Mouse (Mus musculus): Measurements from ENCODE around the gene Cyp2t4.

Gene Cyp2t4

DNA sequence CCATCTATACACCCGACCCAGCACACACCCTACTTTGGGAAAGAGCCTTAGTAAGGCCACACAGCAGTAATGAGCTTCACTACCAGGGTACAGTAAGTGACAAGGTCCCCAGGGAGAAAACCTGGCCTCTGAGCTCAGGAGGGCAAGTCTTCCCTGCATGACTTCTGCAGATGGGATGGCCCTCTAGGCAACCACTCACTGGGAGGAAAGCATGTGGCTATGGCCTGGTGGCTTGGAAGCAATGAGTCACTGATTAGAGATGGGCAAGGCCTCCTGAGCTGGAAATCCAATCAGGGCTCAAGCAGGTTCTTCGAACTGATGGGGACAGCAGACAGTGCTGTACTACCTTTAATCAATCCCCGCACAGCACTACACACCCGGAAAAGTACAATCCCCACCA, 8.2 kb downstream of the Cyp2t4 start:
- peak in 1 of 2 experiments; percentile 28 for DNase-seq (ENCODE audit: low spot score in 2 of 2)

DNA sequence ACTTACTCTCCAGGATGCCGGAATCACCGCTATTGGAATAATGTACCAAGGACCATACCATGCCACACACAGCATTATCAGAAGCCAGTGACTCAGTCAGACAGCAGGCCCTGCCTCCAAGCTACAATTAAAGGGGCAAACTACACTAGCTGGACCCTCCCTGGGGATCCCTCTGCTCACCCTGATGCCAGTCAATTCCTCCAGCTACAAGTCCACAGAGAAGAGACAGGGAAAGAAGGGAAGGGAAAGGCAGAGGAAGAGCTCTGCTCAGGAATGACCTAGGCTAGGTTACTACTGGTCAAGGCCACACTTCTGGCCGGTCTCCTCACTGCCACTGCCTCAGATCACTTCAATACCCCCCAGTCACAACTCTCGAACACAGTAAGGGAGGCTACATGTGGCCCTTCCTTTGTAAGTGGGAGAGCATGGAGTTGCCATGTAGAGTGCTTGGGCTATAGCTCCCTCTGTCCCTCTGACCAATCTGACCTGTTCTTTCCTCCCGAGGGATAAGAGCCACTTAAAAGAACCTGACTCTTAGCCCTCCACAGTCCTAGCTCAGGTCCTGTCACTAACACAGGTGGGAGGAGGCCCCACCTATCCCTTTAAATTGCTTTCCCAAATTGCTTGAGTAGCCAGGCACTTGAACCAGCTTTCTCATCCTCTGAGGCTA, 9.4 kb downstream of the Cyp2t4 start:
- DNase-seq (ENCODE audit: low spot score in 2 of 2) = no peak

DNA sequence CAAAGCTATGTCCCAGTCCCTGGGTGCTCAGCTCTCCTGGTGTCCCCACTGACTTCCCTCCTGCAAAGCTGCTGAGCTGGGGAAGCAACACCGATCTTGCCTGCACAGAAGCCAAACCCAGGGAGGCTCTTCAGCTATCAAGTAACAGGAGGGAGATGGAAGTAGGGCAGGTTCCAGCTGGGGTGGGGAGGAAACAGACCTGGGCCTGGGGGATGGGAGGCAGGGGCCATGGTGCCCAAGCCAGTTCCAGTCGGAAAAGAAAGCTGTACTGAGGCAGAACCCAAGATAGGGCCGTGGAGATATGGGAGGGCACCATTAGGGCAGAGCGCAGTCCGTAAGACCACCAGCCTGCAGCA, 9.9 kb downstream of the Cyp2t4 start:
- DNase-seq (ENCODE audit: low spot score in 2 of 2) = peak in 1 of 2 experiments; percentile 35

DNA sequence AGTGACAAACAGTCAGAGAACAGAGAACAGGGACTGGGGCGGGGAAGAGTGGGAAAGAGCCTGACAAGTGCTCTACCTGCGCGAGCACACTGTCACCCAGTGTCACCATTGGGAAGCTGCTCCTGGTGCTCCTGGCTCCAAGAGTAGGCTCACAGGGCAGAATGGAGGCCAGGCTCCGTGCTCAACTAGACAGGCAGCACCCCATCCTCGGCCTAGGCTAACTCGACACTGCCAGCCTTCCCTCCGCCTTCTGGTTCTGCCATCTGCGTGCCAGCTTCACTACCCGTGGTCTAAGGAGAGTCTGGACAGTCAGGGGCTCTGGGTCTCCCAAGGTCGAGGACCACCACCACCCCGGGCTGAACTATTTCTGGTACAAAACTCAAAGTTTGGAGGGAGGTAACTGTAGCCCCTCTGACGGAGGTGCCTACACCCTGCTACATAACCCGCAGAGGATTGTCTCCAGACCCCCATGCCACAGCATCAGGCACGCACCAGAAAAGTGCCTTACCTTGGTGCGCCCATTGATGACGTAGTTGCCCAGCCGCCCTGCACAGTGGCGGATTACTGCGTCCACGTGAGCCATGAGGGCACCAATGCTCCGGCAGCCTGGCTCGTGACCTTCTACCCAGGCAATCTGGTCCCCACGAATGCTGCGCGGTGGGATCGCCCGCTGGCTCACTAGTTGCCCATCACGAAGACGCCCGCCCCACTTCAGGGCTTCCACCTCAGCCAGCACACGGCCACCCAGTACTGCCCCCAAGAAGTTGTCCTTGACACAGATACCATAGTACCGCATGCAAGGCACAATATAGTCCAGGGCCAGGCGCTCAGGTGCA, 10.8 kb downstream of the Cyp2t4 start:
- peak in 1 of 2 experiments; percentile 66 for DNase-seq (ENCODE audit: low spot score in 2 of 2)

DNA sequence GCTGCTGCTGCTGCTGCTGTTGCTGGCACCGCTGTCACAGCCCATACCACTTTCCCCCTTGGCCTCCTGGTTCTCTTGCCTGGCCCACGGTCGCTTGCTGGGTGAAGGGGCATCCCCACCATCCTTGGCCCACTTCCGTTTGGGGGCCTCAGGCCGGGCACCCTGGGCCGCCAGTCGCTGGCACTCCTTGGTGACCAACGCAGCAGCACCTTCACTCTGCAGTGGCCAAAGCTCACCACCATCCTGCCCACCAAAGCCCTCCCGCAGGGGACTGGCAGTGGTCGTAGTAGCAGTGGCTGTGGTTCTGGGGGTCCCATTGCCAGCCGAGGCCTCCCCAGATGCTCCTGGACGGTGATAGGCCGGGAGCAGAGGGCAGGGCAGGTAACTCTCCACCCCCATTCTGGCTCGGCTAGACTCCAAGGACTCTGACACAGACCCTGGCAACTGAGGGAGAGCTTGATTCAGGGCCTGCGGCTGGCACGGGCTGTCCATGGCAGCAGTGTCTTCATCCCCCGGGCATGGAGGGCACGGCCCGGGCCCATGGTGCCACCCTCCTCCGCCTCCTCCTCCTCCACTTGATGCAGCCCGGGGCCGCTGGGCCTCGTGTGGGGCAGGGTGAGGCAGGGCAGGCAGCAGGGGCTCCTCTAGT, 11.6 kb downstream of the Cyp2t4 start:
- DNase-seq (ENCODE audit: low spot score in 2 of 2) = peak; percentile 51 to 57

DNA sequence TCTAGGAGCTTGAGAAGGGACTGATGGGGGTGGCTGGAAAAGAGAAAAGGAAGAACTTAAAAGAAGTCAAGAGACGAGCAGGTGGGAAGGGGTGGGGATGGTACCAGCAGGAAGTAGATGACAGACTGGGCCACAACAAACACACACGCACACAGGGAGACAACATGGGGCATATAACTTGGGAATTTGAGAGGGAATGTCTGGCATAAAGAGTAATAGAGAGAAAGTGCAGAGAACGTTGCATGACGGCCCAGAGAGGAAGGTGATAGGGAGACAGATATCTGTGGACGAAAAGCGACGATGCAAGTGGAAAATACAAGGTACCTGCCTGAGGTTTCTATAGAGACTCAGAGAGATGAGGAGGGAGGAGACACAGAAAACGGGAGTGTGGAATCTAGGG, 12.2 kb downstream of the Cyp2t4 start:
- DNase-seq (ENCODE audit: low spot score in 2 of 2) = peak in 1 of 2 experiments; percentile 33

DNA sequence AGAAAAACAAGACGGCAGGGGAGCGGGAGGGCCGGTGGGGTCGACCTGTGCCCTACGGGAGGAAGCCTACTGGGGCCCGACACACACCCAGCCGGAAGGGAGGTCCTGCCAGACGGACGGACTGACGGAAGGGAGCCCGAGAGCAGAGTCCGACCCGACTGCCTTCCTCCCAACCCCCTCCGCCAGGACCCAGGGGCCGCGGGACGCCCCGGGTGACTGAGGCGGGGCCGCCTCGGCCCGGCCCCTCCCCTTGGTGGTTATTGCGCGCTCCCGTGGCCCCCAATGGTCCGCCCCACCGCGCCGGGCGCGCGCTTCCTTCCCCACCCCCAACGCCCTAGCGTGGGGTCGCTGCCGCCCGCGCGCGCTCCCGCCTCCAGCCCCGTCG, 12.7 kb downstream of the Cyp2t4 start:
- peak; percentile 86 to 88 for DNase-seq (ENCODE audit: low spot score in 2 of 2)

DNA sequence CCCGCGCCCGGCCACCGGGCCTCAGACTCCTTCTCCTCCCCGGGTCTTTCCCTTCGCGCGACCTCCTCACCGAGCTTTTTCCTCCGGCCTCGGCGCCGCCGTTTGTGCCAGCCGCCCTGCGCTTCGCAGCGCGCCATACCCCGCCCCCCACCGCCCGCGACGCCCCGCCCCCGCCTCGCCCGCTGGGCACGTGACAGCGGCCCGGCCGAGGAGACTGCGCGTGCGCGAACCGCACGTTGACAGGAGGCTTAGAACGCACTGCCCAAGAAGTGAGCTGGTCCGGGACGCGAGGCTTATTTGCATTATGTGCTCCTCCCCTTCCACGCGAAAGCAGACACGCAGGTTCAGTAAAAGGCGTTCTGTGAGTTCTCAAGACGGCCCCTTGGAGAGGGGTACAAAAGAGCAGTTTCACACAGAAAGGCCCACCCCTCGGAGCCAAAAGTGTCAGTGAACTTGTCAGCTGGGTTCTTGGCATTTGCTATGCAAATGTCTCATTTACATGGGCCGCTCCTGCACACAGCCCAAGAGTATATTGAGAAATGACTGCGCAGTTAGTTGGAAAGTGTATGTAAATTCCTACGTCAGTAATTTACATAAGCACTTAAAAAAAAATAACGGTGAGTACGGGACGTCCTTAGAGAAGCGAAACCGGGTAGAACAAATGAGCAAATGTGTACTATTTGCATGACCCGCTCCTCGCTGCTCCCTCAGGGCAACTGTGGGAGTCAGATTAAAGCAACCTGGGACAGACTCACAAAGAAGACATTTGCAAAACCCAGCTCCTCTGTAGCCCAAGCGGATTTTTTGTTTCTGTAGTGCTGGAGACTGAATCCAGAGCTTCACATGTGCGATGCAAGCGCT, 13.3 kb downstream of the Cyp2t4 start, which contains the start of gene Egln2:
Gene Egln2, minus strand, starts transcription at position 189 of the 861 bp plus-strand sequence.
- DNase-seq (ENCODE audit: low spot score in 2 of 2) = peak; percentile 96 to 97

DNA sequence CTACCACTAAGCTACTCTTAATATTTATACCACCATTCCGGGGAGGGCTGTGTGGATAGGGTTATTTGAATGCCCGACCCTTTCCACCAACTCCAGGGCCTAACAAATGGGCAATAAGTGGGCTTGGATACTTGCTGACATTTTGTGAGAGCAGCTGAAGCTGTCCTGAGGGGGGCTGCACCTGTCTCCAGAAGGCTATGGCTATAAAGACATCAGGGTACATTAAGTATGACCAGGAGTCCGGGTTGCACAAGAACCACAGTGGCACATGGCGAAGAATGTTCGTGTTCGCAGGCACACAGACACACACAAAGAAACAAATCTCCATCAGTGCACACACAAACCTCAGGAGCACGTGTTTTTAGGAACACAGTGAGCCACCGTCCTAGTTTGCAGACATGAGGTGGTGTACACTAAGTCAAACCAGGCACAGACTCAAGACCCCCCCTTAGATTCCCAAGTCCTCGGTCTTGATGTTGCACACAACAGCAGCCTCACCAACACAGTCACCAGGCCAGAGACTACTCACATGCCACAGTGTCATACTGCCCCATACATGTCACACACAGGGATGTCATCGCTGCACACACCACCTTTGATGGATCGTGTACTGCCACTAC, 14.1 kb downstream of the Cyp2t4 start:
- DNase-seq (ENCODE audit: low spot score in 2 of 2) = peak in 1 of 2 experiments; percentile 38

DNA sequence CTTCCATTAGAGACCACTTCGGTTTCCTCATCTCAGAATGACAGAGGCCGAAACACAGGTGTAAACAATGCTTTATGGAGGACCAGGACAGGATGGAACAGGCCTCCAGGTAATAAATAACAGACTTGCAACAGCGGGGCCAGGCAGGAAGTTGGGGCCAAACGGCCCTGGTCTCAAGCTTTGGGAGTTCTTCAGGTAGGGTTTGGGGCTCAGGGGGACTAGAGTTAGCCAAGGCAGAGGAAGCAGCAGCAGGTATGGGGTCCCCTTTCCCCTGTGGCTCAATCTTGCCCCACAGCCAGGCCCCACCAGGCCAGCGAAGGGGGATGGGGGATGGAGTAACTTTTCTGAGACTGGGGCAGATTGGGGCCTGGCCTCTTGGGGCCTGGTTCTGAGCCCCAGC, 14.9 kb downstream of the Cyp2t4 start:
- peak in 1 of 2 experiments; percentile 33 for DNase-seq (ENCODE audit: low spot score in 2 of 2)

DNA sequence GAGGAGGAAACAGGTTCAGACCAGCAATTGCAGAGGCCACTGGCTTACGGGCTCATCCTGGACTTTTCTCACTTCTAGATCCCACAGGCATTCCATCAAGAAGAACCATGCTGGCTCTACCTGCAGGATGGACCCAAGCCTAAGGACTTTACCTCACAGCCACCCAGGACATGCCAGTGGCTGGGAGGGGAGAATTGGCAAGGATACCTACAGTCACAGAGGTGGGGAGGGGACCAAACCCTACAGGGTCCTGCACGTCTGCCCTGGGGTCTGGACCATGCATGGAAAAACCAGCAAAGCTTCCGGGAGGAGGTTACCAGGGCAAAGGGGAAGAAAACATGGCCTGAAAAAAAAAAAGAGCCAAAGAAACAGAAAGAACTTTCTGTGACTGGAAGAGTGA, 17.5 kb downstream of the Cyp2t4 start:
- DNase-seq (ENCODE audit: low spot score in 2 of 2) = peak in 1 of 2 experiments; percentile 28

DNA sequence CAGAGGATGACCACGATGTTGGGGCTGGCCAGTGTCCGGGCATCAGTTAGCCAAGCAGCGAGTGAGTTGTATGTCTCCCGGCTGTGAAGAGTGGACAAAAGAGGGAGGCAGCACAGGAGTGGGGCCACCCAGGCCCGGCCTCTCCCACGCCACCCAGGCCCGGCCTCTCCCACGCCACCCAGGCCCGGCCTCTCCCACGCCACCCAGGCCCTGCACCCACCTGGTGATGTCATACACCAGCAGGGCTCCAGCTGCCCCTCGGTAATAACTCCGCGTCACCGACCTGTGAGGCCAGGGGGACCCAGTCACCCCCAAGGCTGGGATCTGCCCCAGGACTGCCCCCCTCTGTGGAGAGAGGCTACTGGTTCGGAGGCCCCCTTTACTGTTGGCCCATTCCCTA, 21.0 kb downstream of the Cyp2t4 start:
- no peak for DNase-seq (ENCODE audit: low spot score in 2 of 2)

DNA sequence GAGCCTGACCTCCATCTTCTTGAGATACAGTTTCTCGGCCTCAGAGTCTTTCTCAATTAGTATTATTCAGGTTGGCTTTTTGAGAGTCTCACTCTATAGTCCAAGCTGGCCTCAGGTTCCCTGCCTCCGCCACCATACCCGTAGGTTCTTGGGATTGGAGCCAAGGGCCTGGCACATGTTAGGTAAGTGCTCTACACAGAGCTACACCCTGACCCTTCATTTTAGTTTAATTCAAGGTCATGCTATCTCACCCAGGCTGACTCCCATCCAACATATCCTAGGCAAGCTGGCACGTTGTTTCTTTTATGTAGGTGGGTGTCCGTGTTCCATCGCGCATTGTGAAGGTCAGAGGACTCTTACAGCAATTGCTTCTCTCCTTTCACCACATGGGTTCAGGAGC, 21.4 kb downstream of the Cyp2t4 start:
- no peak for DNase-seq (ENCODE audit: low spot score in 2 of 2)

DNA sequence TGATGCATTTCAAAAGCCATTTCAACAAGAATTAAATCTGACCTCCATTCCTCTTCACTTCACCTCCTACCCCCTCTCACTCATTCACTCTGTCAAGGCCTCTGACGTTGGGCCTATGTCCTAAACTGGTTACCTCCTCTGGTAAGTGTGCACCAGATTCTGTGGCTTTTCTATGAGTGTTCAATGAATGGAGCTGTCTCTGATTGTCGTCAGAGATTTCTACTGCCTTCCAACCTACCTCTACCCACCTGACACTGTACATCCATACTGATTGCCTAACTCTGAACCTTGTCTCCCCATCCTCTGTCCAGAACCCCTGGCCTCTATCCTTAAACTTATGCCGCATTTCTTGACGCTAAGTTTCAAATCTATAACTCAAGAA, 24.4 kb downstream of the Cyp2t4 start:
- DNase-seq (ENCODE audit: low spot score in 2 of 2) = no peak

DNA sequence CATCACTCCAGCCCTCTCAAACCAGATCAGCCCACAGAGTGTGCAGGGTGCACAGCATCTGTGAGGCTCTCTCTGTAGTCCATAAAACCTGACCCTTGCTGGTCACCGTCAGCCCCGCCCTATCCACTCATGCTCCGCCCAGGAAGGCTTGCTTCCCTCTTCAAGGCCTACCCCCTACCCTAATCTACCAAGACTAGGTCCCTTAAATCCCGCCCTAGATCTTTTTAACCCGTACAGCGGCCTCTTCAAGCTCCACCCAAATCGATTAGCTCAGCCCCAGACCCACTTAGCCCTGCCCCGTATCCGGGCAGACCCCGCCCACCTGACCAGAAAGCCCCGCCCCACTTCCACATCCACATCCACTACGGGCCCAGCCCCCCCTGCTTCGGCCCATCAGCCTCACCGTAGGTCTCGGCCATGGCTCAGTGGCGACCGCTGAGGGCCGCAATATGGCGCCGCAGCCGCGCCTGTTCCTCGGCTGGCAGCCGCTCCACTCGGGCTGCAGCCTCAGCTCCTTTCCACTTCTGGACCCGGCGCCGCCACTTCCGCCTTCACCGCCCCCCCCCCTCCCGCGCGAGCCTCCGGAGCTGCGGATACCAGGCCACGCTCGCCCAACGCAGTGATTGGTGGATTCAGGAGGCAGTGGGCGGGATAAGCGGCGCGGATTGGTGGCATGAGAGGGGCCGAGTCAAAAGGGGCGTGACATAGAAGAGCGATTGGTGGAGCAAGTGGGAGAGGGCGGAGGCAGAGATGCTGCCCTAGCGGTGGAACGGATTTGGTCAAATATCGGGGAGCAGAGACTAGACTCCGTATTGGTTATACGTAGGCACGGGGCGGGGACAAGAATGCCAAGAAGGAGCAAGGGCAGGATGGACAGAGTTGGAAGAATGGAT, 25.1 kb downstream of the Cyp2t4 start, which contains the start of gene Rab4b:
Gene Rab4b, minus strand, starts transcription at position 573 of the 893 bp plus-strand sequence.
- peak; percentile 100 for DNase-seq (ENCODE audit: low spot score in 2 of 2)

DNA sequence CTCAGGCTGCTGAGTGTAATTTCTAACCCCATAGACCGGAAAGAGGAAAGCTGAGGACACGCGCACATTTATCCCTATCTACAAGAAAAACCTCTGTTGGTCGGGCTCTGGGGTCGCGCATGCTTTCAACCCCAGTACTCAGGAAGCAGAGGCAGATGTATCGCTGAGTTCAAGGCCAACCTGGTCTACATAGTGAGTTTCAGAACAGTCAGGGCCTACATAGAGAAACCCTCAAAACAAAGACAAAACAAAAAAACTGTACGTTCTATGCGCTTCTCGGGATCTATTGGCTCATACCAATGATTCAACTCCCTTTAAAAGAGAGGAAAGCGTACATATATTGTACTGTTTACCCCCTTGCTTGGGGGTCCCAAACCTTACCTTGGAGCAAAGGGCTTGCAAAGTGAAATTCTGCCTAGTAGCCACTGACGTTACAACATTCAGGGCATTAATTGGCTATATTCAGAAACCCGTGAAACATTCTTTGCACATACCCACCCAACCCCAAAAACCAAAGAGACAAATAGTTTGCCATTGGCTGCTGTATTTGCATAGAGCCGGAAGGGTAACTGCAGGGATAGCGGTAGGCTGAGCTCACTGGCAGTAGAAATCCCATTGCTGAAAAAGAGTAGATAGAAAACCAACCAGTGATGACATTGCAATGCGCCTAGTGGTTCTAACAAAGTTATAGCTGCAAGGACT, 25.9 kb downstream of the Cyp2t4 start:
- peak in 1 of 2 experiments; percentile 60 for DNase-seq (ENCODE audit: low spot score in 2 of 2)

DNA sequence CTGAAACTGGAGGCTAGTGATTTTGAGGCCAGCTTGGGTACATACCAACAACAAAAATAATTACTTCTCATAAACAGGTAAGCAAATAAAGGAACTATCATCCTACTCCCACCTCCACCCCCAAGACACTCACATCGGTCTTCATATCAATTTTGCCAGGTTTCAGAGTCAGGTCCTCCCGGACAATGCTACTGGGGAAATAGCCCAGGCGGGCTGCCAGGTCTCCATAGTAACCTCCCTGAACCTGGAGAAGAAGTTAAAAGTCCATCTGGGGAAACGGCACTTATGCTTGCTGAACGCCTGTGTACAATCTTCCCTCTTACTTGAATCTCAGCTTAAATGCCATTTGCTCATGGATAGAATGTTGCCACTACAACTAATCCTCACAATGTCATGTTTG, 26.5 kb downstream of the Cyp2t4 start:
- DNase-seq (ENCODE audit: low spot score in 2 of 2) = peak in 1 of 2 experiments; percentile 43

DNA sequence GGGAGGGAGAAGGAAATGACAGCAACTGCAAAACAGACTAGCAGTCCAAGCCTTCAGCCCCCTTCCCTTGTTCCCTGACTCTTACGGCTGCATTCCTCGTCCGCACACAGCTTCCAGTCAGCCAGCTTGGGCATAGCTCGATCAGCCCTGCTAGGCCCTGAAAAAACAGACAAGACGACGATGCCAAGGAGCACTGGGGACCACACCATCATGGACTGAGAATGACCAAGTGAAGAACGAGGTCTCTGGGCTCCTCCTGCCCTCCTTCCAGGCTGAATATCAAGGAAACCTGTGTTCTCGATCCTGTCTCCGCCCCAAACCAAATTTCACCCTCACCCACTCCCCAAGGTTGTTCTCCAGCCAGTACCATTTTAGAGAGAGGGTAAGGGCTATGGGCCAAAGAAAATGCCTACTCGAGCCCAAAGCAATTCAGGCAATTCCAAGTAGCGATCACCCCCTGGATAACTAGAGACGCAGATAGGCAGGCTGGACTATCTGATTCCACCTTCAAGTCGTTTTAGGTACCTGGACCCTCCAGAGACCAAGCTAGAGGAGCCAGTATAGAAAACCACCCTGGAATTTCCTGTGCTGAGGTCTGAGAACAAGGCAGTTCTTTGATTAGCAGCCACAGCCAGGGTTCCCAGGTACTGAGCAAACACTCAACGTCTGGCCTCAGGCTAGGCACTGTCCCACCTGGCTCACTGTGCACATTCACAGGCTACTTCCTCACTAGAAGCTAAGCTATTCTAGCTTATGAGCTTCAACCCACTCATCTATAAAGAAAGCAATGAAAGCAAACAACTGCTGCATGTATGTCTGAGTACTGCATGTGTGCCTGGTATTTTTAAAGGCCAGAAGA, 27.6 kb downstream of the Cyp2t4 start, which contains the start of the genes Gm21983 and Mia:
Gene Gm21983, minus strand, starts transcription at position 250 of the 859 bp plus-strand sequence.
Gene Mia, minus strand, starts transcription at position 321 of the 859 bp plus-strand sequence.
- DNase-seq (ENCODE audit: low spot score in 2 of 2) = no peak

Measured in right cerebral cortex, postnatal 10 days (tissue).